Mouse (Mus musculus) stomach, embryonic 15.5 days (tissue): ENCODE results near the gene Ncoa6. TPM values are rescaled to one million over a fixed set of nuclear protein-coding genes. Genes with fewer than 3 reads are reported as not detected.

ENCODE experiments used
- ATAC-seq: fragments of 200-750 bp; cut with Nextera tagmentation; 2 replicates; pipeline ENCODE4 v1.8.0; 2017; ENCODE audit warnings: low read depth, moderate number of reproducible peaks, moderate TSS enrichment; ENCODE audit not compliant: insufficient read depth, low FRiP score
- H3K27ac ChIP-seq: fragments of 300-500 bp; sonication (generic); 2 replicates; pipeline ENCODE4 v1.5.1; 2015; ENCODE audit warnings: mild to moderate bottlenecking, inconsistent platforms
- H3K27me3 ChIP-seq: fragments of 300-500 bp; sonication (generic); replicated peaks from 2 replicates; pipeline ENCODE4 v1.6.1; 2015; ENCODE audit warnings: inconsistent platforms
- H3K36me3 ChIP-seq: fragments of 300-500 bp; sonication (generic); 2 replicates; pipeline ENCODE4 v1.6.1; 2015; ENCODE audit warnings: inconsistent platforms
- H3K4me1 ChIP-seq: fragments of 300-500 bp; sonication (generic); 2 replicates; pipeline ENCODE4 v1.6.1; 2015; ENCODE audit warnings: inconsistent platforms
- H3K4me2 ChIP-seq: fragments of 300-500 bp; sonication (generic); 2 replicates; pipeline ENCODE4 v1.6.1; 2015; ENCODE audit warnings: mild to moderate bottlenecking, inconsistent platforms
- H3K4me3 ChIP-seq: fragments of 300-500 bp; sonication (generic); replicated peaks from 2 replicates; pipeline ENCODE4 v1.5.1; 2015; ENCODE audit warnings: inconsistent platforms
- H3K9ac ChIP-seq: fragments of 300-500 bp; sonication (generic); 2 replicates; pipeline ENCODE4 v1.6.1; 2015; ENCODE audit warnings: inconsistent platforms
- H3K9me3 ChIP-seq: fragments of 300-500 bp; sonication (generic); 2 replicates; pipeline ENCODE4 v1.6.1; 2016; ENCODE audit warnings: inconsistent platforms
- WGBS: fragments of 180-500 bp; shearing (Covaris S2); methylation state at CpG from one replicate; pipeline ENCODE4 v1.1.7; 2015; 5-methylcytosine and 5-hydroxymethylcytosine counted together
- polyA plus RNA-seq: library from polyadenylated mRNA; unstranded; fragments of >200 nt; fragmentation: Nextera tagmentation; extraction: Ambion mirVana; gene quantifications from 2 replicates; pipeline ENCODE4 v1.2.1, GENCODE M21; 2015

The Ncoa6 gene
- polyA plus RNA-seq, 1 experiment from 2014 or later = 17.8 TPM

DNA sequence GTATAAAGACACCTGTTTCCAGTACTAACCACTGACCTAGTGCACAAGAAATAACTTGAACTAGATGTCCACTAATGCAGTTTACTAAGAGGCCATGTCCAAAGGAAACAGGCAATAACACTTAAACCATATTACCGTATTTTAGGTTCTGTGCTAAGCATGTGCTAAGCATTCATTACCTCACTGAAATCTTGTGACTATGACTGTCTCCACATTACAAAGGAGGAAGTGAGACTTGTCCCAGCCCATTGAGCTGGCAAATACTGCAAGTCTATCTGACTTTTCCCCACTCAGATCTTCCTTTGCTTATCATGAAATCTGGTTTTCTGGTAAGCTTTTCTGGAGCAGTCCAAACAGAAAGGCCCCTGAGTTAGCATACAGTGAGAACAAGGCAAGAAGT, 69.1 kb downstream of the Ncoa6 start:
- Histone ChIP-seq H3K4me1 (no peaks in the 10 kb centered on the region), H3K9ac (no peak overlapping the region), H3K4me2 (no peak overlapping the region), H3K36me3 (peaks cover 40% of the 10 kb centered on the region), H3K4me3 (no peak overlapping the region), H3K27ac (no peak overlapping the region), H3K27me3 (no peaks in the 10 kb centered on the region), H3K9me3 (no peaks in the 10 kb centered on the region)
- no peak for ATAC-seq
- WGBS = 95% methylated on average over 1 of the region's 1 CpGs

DNA sequence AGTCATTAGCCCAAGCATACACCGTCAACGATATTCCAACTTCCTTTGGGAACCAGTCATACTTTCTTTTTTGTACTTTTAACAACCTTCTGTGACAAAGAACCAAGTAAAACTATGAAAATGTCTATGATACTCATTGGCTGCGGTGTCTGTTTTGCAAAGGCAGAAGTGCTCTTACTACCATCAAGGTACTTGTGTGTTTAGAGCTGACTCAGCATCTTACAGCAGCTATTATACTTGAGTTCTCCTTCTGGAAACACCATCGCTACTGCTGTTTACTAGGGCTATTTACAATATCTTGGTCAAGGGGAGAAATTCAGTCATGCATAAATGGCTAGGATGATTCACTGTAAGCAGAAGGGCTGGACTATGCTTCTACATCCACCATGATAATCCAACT, 71.8 kb downstream of the Ncoa6 start:
- no peaks in the 10 kb centered on the region for H3K4me1 ChIP-seq
- peaks cover 29% of the 10 kb centered on the region for H3K36me3 ChIP-seq
- 93% methylated on average over 4 of the region's 4 CpGs for WGBS

GRCm38 (mm10) chr2:155400276-155400675, 73.4 kb downstream of the Ncoa6 start:
- Histone ChIP-seq H3K9me3 (no peaks in the 10 kb centered on the region), H3K9ac (no peak overlapping the region), H3K4me1 (no peaks in the 10 kb centered on the region), H3K4me3 (no peak overlapping the region), H3K4me2 (no peak overlapping the region), H3K27me3 (no peaks in the 10 kb centered on the region), H3K27ac (no peak overlapping the region), H3K36me3 (peaks cover 23% of the 10 kb centered on the region)
- ATAC-seq = no peak

More for the DNA sequence above, 71.8 kb downstream of the Ncoa6 start:
- no peak overlapping the region for H3K4me2 ChIP-seq
- H3K4me3 ChIP-seq = no peak overlapping the region
- H3K27me3 ChIP-seq = no peaks in the 10 kb centered on the region
- H3K9me3 ChIP-seq = no peaks in the 10 kb centered on the region
- no peak overlapping the region for H3K27ac ChIP-seq
- H3K9ac ChIP-seq = no peak overlapping the region
- no peak for ATAC-seq

- Histone ChIP-seq H3K27ac (no peak overlapping the region), H3K9me3 (no peaks in the 10 kb centered on the region), H3K9ac (no peak overlapping the region), H3K27me3 (no peaks in the 10 kb centered on the region), H3K4me1 (no peaks in the 10 kb centered on the region), H3K4me2 (no peak overlapping the region), H3K36me3 (peaks cover 22% of the 10 kb centered on the region), H3K4me3 (no peak overlapping the region)
- no peak for ATAC-seq
- WGBS = 75% methylated on average over 5 of the region's 5 CpGs
These were observed 79.1 kb downstream of the Ncoa6 start for GRCm38 (mm10) chr2:155394586-155394985.

GRCm38 (mm10) chr2:155388573-155388972, 85.1 kb downstream of the Ncoa6 start:
- Histone ChIP-seq H3K9me3 (no peaks in the 10 kb centered on the region), H3K27me3 (no peaks in the 10 kb centered on the region), H3K4me3 (no peak overlapping the region), H3K4me2 (no peak overlapping the region), H3K36me3 (peaks cover 11% of the 10 kb centered on the region), H3K4me1 (peaks cover 5% of the 10 kb centered on the region; the same call in 1 of the 2 replicates), H3K27ac (no peak overlapping the region), H3K9ac (no peak overlapping the region)
- WGBS = 84% methylated on average over 2 of the region's 2 CpGs
- ATAC-seq = no peak

DNA sequence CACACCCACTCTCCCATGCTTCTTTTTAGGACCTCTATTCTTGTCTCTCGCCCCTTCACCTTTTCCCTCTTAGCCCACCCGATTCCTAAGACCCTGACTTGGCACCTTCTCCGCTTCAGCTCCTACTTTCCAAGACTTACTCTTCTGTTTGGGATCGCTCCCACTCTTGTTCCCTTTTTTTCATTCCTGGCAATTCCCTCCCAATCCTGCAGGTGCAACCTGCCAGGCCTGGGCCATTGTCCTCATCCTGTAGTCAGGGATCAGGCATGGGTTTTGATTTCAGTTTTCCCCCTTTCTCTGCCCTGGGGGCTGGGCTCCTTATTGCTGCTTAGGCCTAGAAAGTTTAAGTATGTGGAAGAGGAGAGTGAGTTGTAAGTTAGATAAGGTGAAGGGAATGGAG, 86.6 kb downstream of the Ncoa6 start:
- Histone ChIP-seq H3K4me1 (peaks cover 11% of the 10 kb centered on the region), H3K4me3 (no peak overlapping the region), H3K9me3 (no peaks in the 10 kb centered on the region), H3K36me3 (peaks cover 11% of the 10 kb centered on the region), H3K27ac (no peak overlapping the region), H3K4me2 (no peak overlapping the region), H3K27me3 (no peaks in the 10 kb centered on the region), H3K9ac (no peak overlapping the region)
- ATAC-seq = no peak
- 65% methylated on average over 4 of the region's 4 CpGs for WGBS

GRCm38 (mm10) chr2:155386534-155386899, 87.2 kb downstream of the Ncoa6 start:
- H3K27ac ChIP-seq = no peak overlapping the region
- H3K4me3 ChIP-seq = no peak overlapping the region
- H3K27me3 ChIP-seq = no peaks in the 10 kb centered on the region
- H3K36me3 ChIP-seq = peaks cover 11% of the 10 kb centered on the region
- no peak overlapping the region for H3K9ac ChIP-seq
- no peak for ATAC-seq
- no peaks in the 10 kb centered on the region for H3K9me3 ChIP-seq
- H3K4me1 ChIP-seq = peaks cover 11% of the 10 kb centered on the region
- no peak overlapping the region for H3K4me2 ChIP-seq
- 25% methylated on average over 27 of the region's 27 CpGs for WGBS

DNA sequence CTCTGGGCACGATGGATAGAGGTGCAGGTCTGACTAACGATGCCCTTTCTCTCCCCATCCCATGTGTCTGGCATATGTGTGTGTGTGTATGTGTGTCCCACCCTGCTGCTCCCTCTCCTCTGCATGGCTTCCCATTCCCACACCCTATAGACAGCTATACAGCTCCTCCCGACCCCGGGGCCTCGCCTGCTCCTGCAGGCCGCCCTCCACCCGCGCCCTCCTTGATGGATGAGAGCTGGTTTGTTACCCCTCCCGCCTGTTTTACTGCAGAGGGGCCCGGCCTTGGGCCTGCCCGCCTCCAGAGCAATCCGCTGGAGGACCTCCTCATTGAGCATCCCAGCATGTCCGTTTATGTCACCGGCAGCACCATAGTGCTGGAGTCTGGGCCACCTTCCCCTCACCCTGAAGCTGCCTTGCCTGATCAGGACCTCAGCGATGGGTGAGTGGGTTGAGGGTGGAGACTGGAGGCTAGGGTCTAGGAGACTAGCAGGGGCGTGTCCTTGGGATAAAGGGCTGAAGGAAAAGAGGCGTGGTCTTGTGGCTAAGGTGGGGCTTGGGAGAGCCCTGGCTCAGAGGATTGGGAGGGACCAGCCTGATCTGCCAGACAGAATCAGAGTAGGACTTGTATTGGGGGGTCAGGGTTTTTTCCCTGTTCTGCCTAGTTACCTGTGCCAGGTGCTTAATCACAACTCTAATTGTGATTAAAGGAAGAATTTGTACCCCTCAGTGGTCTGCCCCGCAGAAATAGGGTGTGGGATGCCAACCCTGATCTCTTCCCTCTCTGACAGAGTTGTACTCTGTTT, 87.8 kb downstream of the Ncoa6 start:
- Histone ChIP-seq H3K9ac (no peak overlapping the region), H3K9me3 (no peaks in the 10 kb centered on the region), H3K36me3 (peaks cover 11% of the 10 kb centered on the region), H3K4me3 (no peak overlapping the region), H3K4me2 (no peak overlapping the region), H3K27me3 (no peaks in the 10 kb centered on the region), H3K27ac (no peak overlapping the region), H3K4me1 (peaks cover 12% of the 10 kb centered on the region)
- 58% methylated on average over 18 of the region's 18 CpGs for WGBS
- ATAC-seq = no peak

GRCm38 (mm10) chr2:155385090-155385489, 88.6 kb downstream of the Ncoa6 start:
- Histone ChIP-seq H3K36me3 (peaks cover 8% of the 10 kb centered on the region), H3K27ac (no peak overlapping the region), H3K4me3 (no peak overlapping the region), H3K27me3 (no peaks in the 10 kb centered on the region), H3K9me3 (no peaks in the 10 kb centered on the region), H3K4me2 (no peak overlapping the region), H3K4me1 (peaks cover 16% of the 10 kb centered on the region), H3K9ac (no peak overlapping the region)
- WGBS = 31% methylated on average over 7 of the region's 7 CpGs
- ATAC-seq = no peak

DNA sequence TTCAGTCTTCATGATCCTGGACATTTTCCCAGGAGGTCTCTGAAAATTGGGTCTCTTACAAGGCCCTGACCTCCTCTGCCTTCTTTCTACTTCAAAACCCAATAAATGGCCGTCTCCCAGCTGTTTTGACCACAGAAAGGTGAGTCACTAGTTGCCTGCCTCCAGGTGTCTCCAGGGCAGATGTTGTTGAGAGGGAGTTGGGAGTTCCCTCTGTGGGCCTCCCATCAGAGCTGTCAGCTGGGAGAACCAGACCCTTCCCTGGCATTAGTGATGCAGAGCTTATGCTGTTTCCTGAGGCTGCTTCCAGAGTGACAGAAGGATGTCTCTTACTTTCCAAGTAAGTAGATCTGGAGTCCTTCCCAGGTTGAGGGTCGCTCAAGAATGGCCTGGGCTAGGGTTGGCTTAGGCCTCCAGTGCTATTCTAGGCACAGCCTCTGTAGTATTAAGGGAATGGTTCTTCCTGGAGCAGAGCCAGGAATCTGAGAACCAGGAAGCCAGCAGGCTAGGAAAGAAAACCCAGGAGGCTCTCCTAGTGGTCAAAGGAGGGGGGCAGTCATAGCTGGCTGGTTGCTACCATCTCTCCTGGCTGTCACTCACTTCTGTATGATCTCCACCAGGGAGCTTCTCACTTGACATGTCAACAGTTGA, 90.8 kb downstream of the Ncoa6 start:
- H3K27ac ChIP-seq = no peak overlapping the region
- no peak for ATAC-seq
- peak overlapping the region; percentile 86; the same call in 1 of the 2 replicates for H3K4me2 ChIP-seq
- WGBS = 71% methylated on average over 2 of the region's 2 CpGs
- no peaks in the 10 kb centered on the region for H3K27me3 ChIP-seq
- no peaks in the 10 kb centered on the region for H3K36me3 ChIP-seq
- H3K9me3 ChIP-seq = no peaks in the 10 kb centered on the region
- no peak overlapping the region for H3K4me3 ChIP-seq
- peaks cover 16% of the 10 kb centered on the region for H3K4me1 ChIP-seq
- H3K9ac ChIP-seq = no peak overlapping the region

GRCm38 (mm10) chr2:155382332-155382700, 91.4 kb downstream of the Ncoa6 start:
- WGBS = 22% methylated on average over 6 of the region's 6 CpGs
- Histone ChIP-seq H3K27me3 (no peaks in the 10 kb centered on the region), H3K27ac (peak overlapping the region; percentile 98), H3K9me3 (no peaks in the 10 kb centered on the region), H3K4me1 (peaks cover 16% of the 10 kb centered on the region), H3K36me3 (no peaks in the 10 kb centered on the region), H3K4me3 (peak overlapping the region; percentile 96), H3K9ac (peak overlapping the region; percentile 77; the same call in 1 of the 2 replicates), H3K4me2 (peak overlapping the region; percentile 86)
- 0 out of 2 replicates have a peak, but pooled peaks have one; percentile 12 for ATAC-seq

DNA sequence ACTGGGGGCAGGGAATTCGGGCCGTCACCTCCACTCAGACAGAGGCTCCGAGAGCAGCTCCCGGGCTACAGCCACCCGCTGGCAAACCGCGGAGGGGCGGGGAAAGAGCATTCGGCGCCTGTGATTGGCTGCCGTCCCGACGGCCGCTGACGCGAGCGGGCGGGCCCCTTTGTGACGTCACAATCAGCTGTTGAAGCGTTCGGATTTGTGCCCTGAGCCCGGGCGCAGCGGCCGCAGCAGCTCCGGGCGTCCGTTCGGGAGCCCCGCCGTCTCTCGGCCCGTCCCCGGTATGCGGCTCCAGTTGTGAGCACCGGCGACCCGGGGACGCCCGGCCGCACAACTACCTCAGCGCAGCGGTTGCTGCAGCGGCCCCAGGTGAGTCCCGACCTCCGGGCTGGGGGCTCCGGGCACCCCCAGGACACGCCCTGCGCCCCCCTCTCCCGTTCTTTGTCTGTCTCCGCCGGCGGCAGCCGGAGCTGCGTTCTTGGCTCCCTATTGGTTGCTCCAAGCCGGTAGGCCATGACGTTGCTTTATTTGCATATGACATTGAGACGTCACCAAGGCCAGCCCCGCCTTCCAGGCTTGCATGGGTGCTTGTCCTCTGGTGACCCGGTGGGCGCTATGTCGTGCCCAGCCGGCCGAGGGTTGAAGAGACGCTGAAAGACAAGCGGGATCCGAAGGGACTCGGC, 91.9 kb downstream of the Ncoa6 start:
- peak overlapping the region; percentile 98 for H3K27ac ChIP-seq
- no peaks in the 10 kb centered on the region for H3K36me3 ChIP-seq
- peak overlapping the region; percentile 86 for H3K4me2 ChIP-seq
- peaks cover 16% of the 10 kb centered on the region for H3K4me1 ChIP-seq
- H3K9me3 ChIP-seq = no peaks in the 10 kb centered on the region
- WGBS = under 1% methylated on average over 68 of the region's 68 CpGs
- H3K4me3 ChIP-seq = peak overlapping the region; percentile 96
- H3K9ac ChIP-seq = peak overlapping the region; percentile 77
- peak; percentile 88 for ATAC-seq
- no peaks in the 10 kb centered on the region for H3K27me3 ChIP-seq
